Mouse (Mus musculus) liver, embryonic 14.5 days (tissue): ENCODE data around the gene Iqsec1.
A peak's percentile ranks its signal among the peaks of the same experiment; 100 is the strongest.

Experiments
- CTCF ChIP-seq: IDR thresholded peaks from 2 replicates; pipeline ENCODE4 v1.5.1; 2016; ENCODE audit warnings: antibody characterized with exemption, low read depth, control low read depth
- EP300 ChIP-seq: IDR thresholded peaks from 2 replicates; pipeline ENCODE4 v1.6.1; 2016; ENCODE audit warnings: antibody characterized with exemption, low read depth

GRCm38 (mm10) chr6:90607196-90607595 lies 381.3 kb downstream of the Iqsec1 start:
- peak; percentile 97 for TF ChIP-seq CTCF
- no peak for TF ChIP-seq EP300
